Mouse (Mus musculus) WW6 (cell line): Measurements from ENCODE around the gene Evc2.

ENCODE experiments used
- DNase-seq: peaks from one replicate; pipeline ENCODE4 v3.0.0-alpha.2; 2013; ENCODE audit warnings: low read depth, low spot score

Evc2 gene

GRCm38 (mm10) chr5:37338288-37338687, at the start of gene Evc2:
TSS of gene Evc2 (plus strand) at chr5:37338499.
- no peak for DNase-seq

- DNase-seq, result no peak
Observed at GRCm38 (mm10) chr5:37289236-37289635, 49.1 kb upstream of the Evc2 start.

DNA sequence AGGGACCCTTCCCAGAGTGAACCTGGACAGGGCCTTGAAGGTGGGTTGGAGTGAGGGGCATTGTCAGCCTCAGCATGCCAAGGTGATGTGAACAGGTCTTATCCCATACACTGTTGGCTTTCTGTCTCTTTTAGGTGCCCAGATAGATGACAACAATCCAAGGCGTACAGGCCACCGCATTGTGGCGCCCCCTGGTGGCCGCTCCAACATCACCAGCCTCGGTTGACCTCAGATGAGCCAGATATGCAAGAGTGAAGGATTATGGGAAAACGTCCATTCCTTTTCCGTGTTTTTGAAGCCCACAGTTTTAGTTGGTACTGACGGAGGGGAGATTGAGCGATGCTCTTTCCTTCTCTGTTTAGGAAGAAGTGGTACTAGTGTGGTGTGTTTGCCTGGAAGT, 47.3 kb upstream of the Evc2 start:
- DNase-seq, result no peak

DNA sequence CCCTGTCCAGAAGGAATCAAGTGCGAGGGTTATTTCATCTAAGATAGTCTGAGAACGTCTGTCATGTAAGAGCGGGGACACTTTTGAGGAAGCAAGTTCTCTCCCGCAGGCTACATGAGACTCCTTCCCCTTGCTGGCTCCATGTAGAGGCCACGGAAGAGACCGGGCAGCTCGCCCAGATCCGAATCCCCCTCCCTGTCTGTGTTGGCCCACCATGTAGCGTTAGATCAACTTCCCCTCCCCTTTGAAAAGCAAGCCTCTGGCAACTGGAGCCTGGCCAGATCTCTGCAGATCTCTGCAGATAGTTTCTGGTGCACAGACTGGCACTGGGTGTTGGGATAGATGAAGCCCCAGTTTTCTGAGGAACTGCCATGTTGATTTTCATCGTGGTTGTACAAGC, 41.6 kb upstream of the Evc2 start:
- no peak for DNase-seq

DNA sequence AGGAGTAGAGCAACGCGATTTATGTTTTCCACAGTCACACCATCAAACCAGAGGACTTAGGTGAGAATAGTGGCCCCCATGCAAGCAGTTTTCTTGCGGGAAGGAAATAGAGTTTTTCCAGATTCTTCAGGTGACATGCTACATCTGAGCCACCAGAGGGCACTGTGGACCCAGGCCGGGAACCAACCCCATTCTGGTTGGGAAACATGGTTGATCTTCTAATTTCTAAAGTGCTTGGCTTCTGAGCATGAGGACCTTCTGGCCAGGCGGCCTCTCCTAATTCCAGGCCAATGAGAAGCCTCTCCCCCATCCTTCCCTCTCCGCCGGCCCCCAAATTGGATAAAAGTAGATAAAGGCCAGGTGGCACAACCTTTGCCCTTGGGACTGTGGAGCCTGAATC, 39.9 kb upstream of the Evc2 start:
- DNase-seq, result no peak

DNA sequence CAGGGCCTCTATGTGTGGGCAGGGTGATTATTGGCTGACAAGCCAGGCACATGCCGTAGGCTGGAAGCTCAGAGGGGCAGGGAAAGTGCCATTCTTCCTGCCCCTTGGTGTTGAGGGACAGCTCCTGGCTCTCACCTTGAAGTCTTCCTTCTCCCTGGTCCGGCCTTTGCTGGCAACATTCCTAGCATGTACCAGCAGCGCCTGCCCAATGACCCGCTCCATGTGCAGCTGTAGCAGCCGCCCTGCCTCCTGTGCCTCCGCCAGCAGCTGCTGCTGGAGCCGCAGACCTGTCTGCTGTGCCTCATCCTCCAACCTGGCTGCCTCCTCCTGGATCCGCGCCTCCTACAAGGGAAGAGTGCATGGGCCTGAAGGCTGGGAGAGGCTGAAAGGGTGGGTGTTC, 28.3 kb upstream of the Evc2 start:
- DNase-seq, result no peak

DNA sequence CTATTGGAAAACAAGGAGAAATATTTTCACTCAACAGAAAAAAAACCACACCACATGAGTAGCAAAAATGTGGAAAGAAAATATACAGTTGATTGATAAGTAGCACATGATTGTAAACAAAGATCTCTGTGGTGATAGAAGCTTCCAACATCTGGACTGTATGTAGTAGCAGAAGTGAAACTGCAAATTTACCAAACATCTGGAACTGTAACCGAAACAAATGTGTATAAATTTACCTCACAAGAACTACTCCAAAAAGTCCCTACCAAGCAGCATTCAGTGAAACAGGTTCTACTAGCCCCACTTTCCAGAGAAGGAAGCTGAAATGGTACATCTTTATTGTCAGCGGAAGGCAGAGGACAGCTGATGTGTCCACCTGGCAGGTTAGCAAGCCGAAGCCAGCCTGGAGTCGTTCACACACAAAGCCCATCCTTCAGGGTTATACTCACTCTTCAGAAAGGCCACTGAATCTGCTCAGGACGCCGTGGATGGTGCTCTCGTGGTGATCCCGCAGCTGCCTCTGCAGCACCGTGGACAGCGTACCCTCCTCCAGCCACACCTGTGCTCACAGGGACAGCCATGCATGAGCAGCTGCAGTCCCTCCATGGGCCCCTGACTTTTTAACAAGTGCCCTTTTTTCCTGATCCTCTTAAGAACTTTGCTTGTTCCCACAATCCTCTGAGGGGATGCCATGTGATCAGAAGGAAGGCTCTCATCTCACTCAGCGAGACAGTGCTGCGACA, 25.1 kb upstream of the Evc2 start:
- DNase-seq, result no peak

- DNase-seq, result no peak
Observed at GRCm38 (mm10) chr5:37318715-37319114, 19.6 kb upstream of the Evc2 start.

DNA sequence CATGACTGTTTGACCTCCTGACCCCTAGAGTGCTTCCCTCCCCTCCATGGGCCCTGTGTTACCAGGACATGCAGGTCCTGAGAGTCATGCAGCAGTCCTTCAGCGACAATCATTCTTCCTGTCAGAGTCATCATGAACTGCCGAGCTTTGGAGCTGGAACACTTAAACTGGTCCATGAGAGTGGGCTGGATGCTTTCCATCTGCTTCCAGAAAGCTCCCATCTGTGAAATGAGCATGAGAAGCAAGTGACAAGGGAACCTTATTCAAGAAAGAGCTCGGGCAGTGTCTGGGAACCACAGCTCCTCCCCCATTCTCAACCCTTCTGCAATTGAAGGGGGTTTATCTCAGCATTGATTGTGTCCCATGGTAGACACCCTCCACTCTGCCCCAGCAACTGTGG, 18.1 kb upstream of the Evc2 start:
- no peak for DNase-seq

DNA sequence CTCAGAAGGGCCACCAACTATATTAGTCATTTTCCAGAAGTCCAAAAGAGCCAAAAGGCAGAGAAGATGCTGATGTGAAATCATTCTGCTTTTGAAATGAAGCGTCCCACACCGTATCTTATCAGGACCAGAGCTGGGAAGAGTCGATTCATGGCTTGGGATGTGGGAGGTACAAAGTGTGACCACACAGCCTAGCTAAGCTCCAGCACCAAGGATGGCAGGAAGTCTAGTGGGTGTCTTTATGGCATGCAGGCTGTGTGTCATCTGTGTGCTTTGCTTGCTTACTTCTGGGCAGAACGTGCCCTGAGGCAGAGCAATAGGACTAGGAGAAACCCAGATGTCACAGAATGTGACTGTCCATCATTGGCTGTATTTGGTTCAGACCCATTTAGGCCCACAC, 17.5 kb upstream of the Evc2 start:
- DNase-seq, result no peak

- no peak for DNase-seq
Observed at GRCm38 (mm10) chr5:37326675-37327074, 11.6 kb upstream of the Evc2 start.

GRCm38 (mm10) chr5:37330449-37331132, 7.7 kb upstream of the Evc2 start:
- DNase-seq, result no peak

GRCm38 (mm10) chr5:37331133-37331505, 7.2 kb upstream of the Evc2 start:
- no peak for DNase-seq

GRCm38 (mm10) chr5:37332066-37332465, 6.2 kb upstream of the Evc2 start:
- no peak for DNase-seq

DNA sequence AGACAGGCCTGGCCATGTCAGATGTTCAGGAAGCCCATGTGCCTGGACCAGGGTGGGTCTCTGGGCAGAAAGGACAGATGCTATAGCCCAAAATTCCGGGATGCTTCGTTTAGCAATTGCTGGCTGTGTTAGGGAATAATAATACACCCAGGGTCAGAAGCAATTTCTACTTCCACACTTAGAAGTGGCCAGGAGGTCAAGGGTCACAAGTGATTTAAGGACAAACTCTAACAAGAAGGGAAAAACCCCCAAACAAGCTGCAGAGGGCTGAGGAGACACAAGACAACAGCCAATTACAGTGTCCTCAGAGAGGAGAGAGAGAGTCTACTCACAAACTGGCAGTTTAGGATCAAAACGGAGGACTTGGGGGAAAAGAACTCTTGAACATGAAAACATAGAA, 3.2 kb upstream of the Evc2 start:
- DNase-seq, result no peak

DNA sequence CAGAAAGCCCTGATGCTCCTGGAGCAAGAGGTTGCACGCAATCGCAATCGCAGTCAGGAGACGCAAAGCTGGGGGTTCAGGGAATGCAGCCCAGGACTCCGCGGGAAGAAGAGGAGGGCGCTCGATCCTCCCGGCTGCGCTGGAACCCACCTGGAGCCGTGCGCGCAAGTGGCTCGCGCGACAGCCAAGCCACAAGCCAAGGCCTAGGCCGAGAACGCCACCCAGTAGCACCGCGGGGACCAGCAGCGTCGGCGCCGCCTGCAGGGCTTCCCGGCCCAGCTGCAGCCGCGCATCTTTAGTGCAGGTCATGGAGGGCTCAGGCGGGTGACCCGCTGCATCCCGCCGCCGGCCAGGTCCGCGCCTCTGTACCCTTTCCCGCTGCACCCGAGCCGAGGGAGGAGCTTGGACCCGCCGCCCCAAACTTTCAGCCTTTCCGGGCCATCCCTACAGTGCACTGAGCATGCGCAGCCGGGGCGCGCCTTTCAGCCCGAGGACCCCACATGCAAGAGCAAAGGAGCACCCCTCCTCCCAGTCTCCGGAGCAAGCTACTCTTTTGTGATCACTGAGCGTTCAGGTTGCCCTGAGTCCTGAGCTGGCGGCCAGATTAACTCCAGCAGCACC, 1.7 kb upstream of the Evc2 start, which contains the start of gene Evc:
TSS of gene Evc (minus strand) at position 410 of the 621 bp plus-strand sequence.
- peak; percentile 46 for DNase-seq

DNA sequence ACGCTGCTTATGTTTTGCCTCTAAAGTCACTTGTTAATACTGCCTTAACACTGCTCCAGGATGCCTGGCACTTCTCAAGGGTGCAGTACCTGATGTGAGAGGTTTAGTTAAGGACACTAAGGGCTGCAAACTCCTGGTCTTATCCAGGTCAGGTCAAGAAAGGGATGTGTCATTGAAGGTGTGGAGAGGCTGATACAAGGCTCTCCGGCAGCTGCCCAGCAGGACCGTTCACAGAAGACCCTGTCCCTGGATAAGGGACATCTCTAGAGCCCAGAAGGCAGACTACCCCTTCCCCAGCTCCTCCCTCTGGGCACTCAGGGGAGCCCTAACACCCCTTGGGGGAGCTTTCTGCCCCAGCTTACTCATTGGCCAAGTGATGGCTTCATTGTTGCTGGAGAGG, 603 bp upstream of the Evc2 start:
- DNase-seq, result no peak

DNA sequence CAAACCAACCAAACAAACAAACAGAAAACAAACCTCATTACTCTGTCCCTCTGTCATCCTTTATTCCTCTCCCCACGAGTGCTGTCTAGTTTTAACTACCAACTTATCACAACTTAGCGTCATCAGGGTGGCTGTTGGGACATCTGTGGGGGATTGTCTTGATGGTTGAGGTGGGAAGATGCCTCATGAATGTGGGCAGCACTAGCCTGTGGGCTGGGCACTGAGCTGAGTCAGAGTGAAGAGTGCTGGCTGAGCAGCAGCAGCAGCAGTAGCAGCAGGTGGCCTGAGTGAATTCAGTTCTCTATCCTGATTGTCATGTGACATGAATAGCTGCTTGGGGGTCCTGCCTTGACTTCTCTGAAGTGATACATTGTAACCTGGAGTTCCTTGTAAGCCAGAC, 5.7 kb downstream of the Evc2 start:
- DNase-seq, result no peak

DNA sequence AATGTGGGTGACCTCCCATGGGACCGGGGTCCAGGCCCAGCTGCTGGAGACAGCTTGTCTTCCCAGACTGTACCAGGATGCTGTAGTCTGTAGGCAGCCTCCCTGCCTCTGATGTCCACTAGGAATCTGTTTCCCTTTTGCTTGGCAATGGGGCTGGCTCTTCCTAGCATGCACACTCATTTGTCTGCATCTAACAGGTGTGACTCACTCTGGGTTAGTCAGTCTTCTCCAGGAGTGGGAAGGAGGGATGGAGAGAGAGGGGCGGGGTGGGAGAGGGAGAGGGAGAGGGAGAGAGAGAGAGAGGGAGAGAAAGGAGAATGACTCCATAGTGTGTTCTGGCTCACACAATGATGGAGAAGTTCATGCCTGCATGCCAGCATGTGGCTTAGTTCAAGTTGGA, 13.5 kb downstream of the Evc2 start:
- DNase-seq, result no peak

DNA sequence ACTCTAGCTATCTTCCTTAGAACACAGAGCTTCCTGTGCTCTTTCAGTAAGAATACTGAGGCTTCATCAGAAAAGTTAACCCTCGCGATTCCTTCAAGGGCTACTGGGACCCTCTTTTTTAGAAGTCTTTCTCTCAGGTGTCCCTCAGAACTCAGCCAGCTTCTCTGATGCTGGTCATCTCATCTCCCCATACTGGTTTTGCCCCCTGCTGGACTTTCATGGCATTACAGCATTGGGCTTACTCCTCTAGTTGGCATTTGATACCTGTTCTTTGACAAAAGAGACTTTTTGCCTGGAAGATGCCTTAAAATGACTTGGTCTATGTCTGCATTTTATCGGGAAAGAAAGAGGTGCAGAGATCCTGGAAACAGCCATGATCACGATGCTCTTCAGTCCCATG, 16.1 kb downstream of the Evc2 start:
- DNase-seq, result no peak

GRCm38 (mm10) chr5:37356027-37356426, 17.7 kb downstream of the Evc2 start:
- DNase-seq, result no peak

- DNase-seq, result no peak
Observed at GRCm38 (mm10) chr5:37362618-37363017, 24.3 kb downstream of the Evc2 start.

DNA sequence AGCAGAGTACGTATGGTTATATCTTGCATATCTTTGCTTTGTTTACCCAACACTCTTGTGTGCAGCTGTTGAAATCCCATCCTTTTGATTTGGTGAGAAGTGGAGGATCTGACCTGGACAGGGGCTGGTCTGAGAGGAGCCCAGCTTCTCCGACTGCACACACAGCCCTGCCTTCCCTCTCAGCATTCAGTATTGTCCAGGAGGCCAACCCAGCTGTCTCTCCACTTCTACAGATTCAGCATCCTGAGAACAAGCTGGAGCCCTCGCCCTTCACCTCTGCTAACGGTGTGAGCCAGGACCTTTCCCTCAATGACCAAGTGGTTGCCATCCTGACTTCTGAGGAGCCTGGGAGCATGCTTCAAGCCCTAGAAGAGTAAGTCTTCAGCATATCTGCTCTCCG, 25.0 kb downstream of the Evc2 start:
- DNase-seq, result no peak
